Mouse (Mus musculus) brain, embryonic 18.5 days (tissue): ENCODE data around the gene 2010003K11Rik.
"Not testable (repeated sequence)": the region's sequence is repeated elsewhere in the genome, so short reads cannot be mapped to it uniquely, and the experiment has no call there.

Source experiments
- DNase-seq: peaks from one replicate; pipeline ENCODE4 v3.0.0-alpha.2; 2012; ENCODE audit warnings: low read depth, low spot score

The 2010003K11Rik gene

GRCm38 (mm10) chr19:4461981-4462380 lies 36.4 kb downstream of the 2010003K11Rik start:
- DNase-seq, result no peak

DNA sequence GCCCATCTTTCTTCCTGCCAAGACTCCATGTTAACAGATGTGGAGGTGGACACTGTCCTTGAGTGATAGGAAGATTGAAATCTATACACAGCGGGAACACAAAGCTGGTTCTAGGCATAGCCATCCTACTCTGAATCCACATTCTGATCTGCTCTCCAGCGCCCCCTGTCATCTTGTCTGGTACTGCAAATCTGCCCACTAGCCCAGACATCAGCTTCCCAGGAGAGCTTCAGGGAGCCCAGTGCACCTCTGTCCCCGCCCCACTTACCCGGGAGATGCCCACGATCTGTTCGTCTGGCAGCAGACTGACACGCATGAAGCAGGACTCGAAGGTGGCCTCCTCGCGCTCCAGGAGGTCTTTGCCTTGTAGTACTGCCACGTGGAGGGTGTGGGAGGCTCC lies 42.2 kb downstream of the 2010003K11Rik start:
- DNase-seq, result no peak

DNA sequence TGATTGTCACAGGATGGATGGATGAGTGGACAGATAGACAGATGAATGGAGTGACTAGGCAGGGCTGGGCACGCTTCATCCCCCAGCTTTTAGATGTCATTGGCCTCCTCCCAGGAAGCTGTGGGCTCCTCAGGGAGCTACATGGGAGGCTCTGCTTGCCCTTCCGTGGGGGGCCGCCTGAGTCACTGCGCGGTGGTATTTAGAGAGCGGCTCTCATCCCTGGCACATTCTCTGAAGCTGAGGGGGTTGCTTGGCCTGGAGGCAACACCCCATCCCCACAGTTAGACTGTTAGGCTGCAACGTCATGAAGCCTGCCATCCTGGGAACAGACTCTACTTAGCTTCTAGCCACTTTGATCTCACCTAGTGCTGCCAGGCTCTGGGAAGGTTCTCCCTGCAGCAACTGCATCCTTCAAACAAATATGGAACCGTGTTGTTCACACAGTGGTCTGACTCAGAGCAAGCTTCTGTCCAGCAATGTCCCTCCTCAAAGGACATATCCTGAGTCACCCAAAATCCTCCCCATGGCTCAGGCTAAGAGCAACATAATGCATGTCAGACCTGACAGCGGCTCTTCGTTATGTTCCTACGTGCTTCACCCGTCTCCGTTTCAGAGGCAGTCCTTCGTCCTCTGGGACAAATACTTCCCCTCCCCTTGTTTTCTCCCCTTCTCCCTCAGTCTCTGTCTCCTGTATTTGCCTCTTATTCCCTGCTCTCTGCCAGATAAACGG lies 43.1 kb downstream of the 2010003K11Rik start:
- no peak for DNase-seq

- DNase-seq, result not testable (repeated sequence)
Measured at GRCm38 (mm10) chr19:4454040-4454439, 44.3 kb downstream of the 2010003K11Rik start.

DNA sequence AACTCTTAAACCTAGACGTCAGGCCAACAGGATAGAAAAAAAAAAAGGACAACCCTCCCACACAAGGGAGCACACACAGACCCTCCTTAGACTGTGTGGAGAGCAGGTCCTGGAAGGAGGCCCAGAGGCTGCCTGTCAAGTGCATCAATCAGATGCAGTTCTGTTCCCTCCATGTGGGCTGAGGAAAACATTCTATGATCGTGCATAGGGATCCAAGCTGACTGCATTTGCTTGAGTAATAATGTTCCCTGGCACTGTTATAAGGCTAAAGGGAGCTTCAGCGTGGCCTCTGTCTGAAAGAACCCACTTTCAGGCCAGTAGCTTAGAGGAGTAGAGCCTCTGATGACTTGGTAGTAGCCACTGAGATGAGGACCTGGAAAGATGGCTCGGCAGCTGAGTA lies 45.9 kb downstream of the 2010003K11Rik start:
- no peak for DNase-seq

DNA sequence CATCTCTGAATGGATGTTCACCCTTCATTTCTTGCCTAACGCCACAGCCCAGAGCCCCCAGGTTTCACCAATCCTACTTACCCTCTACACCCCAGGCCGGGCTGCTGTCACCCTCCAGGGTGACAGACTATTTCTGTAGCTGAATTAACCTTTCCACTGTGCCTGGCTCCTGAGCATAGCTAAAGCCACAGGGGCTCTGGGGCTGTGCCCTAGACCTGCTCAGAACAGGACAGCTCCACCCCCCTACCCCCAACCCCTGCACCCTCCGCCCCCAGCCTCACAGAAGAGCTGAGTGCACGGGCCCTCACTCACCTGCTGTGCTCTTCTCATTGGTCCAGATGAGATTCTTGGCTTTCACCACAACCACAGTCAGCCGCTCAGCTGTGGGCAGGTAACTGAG lies 46.4 kb downstream of the 2010003K11Rik start:
- no peak for DNase-seq

DNA sequence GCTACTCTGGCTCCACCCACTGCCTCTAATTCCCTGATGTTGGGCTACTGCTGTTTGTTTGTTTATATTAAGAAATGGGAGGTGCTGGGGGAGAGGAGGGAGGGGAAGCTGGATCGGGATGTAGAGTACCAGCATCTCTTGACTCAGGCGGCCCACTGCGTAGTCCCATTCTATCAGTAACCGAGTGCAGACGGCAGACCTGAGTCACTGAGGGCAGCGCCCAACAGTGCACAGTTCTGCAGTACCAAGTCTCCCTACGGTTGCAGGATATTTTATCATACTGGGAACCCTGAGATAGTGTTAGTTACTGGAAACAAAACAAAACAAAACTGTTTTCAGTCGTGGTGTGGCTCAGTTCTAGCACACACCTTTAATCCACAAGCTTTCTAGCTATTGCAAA lies 47.3 kb downstream of the 2010003K11Rik start:
- DNase-seq, result no peak

DNA sequence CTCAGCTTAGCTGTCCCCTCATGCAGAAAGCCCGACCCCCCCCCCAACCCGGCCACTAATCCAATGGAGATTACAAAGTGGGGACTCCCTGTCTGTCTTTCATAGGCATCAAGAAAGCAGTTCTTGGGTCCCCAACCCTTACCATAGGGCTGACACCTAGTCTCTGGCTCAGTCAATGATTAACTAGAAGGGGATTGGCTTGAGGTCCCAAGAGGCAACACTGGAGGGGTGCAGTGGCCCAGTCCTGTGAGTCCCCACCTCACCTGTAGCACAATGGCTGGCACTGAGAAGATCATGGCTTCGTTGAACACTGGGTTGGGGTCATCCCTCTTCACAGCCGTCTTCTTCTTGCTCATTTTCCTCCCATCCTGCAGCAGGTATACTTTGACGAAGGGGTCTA lies 47.7 kb downstream of the 2010003K11Rik start:
- no peak for DNase-seq

GRCm38 (mm10) chr19:4449230-4449629 lies 49.2 kb downstream of the 2010003K11Rik start:
- DNase-seq, result no peak

DNA sequence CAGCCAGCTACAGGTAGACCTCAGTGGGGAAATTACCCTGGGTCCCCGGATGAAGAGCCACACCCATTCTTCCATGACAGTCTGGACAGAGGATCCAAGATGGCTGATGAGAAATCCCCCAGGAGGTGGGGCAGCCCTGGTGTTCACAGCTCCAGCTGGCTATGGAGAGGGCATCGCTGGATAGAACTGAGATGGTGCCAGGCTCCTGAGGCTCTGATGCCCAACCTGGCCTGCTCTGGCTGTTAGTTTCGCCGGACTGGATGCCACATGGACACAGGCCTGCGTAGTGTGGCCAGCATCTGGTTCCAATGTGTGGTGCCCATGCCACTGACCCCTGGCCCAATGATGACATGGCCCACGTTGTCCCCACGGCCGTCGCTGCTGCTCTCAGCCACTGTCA lies 50.9 kb downstream of the 2010003K11Rik start:
- no peak for DNase-seq
